Mouse (Mus musculus) monocyte, adult 5-6 weeks (primary cell): ENCODE measurements at regions not wholly inside any gene's neighbourhood (a gene's known extent, or its start where the extent isn't known, plus 50 kb on each side); places are given as distances from the start of the nearest gene placed in this dataset.

Experiments used
- ATAC-seq: fragments of 153-309, 156-312 bp; replicated peaks from 2 replicates; pipeline ENCODE4 v1.8.0; 2017; ENCODE audit warnings: mild to moderate bottlenecking; ENCODE audit not compliant: low TSS enrichment, insufficient number of reproducible peaks, severe bottlenecking, poor library complexity, low FRiP score

DNA sequence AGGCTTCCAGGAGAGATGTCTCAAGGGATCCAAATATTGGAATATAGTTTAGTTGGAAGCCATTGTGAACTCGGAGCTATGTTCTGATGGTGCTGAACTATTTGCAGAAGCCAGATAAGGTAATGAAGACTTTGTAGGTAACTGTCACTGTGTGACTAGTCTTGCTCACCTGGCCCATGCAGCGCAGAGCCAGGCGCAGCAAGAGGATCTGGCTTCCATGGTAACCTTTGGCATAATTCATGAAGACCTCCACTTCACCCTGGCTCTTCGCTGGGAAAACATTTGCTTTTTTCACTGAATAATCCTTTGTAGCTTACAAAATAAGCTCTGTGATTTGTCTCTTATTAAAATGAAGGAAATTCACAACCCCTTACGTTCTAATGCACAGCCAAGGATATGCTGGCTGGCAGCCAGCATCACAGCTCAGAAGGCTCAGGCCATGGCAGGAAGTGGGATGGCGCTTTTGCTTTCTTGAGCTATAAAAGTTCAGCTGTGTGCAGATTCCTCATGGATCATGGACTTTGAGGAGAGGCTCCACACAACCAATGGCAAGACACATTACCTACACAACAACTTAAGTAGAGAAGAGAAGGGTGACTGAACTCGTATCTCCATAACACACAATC is 501.4 kb downstream of the Gm826 start:
- no peak for ATAC-seq

DNA sequence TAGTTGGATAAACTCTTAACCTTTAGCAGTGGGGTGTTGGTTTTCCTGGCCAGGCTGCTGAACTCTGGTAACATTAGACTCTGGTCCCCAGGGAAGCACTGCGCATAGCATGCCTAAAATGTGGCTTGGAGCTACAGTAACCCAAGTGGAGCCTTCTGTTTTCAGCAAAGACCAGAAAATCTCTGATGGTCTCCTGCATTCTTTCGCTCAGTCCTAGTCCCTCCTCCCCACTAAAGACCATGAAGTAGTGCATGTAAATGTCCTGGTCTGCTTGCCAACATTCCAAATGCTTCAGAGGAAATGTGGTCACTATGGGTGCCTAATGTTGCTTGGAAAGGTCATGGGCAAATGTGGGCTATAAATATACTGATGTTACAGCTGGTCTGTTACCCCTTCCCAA is 507.5 kb downstream of the Gm826 start:
- no peak for ATAC-seq

DNA sequence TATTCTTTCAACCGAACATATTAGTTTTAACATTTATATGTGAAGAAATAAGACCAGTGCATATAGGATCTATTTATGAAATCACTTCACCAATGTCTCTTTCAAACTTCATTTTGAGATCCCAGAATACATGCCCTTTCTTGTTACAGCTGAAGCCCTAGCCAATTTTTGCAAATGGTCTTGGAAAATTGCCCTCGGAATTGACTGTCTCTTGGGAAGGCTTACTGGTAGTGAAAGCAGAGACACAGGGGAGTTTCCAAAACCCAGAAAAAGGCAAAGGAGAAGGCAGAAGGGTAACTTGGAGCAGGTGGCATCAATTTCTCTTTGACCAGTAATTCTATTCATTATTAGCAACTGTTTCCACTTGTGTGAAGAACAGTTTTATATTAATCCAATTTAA is 515.4 kb downstream of the Gm826 start:
- no peak for ATAC-seq

DNA sequence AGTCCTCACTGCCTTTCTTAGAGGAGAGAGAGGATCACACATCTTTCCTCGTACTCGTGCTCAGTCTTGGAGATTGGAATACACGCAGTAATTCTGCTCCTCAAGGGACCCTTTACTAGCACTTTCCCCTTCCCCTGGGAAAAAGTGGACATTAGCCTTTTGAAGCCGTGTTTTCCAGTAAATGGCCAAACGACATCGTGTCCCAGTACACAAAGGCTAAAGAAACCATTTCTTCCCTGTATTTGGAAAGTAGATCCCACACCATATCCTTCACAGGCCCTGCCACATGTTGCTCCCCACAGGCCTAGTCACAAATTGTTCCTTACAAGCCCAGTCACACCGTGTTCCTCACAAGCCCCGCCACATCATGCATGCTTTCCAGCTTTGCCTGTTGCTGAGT is 517.6 kb downstream of the Gm826 start:
- no peak for ATAC-seq
